Mouse (Mus musculus) midbrain, embryonic 14.5 days (tissue): ENCODE data around the gene 2310057J18Rik. TPM values are rescaled to one million over a fixed set of nuclear protein-coding genes. Genes with fewer than 3 reads are reported as not detected.
A peak's percentile ranks its signal among the peaks of the same experiment; 100 is the strongest.
"Not testable (repeated sequence)": the region's sequence is repeated elsewhere in the genome, so short reads cannot be mapped to it uniquely, and the experiment has no call there.

Experiments used
- ATAC-seq: fragments of 200-750 bp; cut with Nextera tagmentation; 2 replicates; pipeline ENCODE4 v1.8.0; 2017; ENCODE audit warnings: moderate number of reproducible peaks, moderate library complexity; ENCODE audit not compliant: low FRiP score, low TSS enrichment
- DNase-seq: peaks from one replicate; pipeline ENCODE4 v3.0.0-alpha.2; 2015
- H3K27ac ChIP-seq: fragments of 300-500 bp; sonication (generic); replicated peaks from 2 replicates; pipeline ENCODE4 v1.5.1; 2014; ENCODE audit warnings: mild to moderate bottlenecking, low read depth, low read length, moderate library complexity
- H3K27me3 ChIP-seq: fragments of 300-500 bp; sonication (generic); 2 replicates; pipeline ENCODE4 v1.6.1; 2014; ENCODE audit warnings: low read length, control low read depth, mixed read lengths; ENCODE audit not compliant: control insufficient read depth, insufficient read depth
- H3K36me3 ChIP-seq: fragments of 300-500 bp; sonication (generic); 2 replicates; pipeline ENCODE4 v1.6.1; 2014; ENCODE audit warnings: low read length, control low read depth; ENCODE audit not compliant: control insufficient read depth, insufficient read depth
- H3K4me1 ChIP-seq: fragments of 300-500 bp; sonication (generic); 2 replicates; pipeline ENCODE4 v1.6.1; 2014; ENCODE audit warnings: mild to moderate bottlenecking, antibody characterized with exemption, low read length, control low read depth; ENCODE audit not compliant: control insufficient read depth, insufficient read depth
- H3K4me2 ChIP-seq: fragments of 300-500 bp; sonication (generic); 2 replicates; pipeline ENCODE4 v1.6.1; 2014; ENCODE audit warnings: mild to moderate bottlenecking, low read length, moderate library complexity
- H3K4me3 ChIP-seq: fragments of 300-500 bp; sonication (generic); replicated peaks from 2 replicates; pipeline ENCODE4 v1.5.1; 2014; ENCODE audit warnings: low read depth, low read length
- H3K9ac ChIP-seq: fragments of 300-500 bp; sonication (generic); replicated peaks from 2 replicates; pipeline ENCODE4 v1.6.1; 2014; ENCODE audit warnings: mild to moderate bottlenecking, low read length, moderate library complexity
- H3K9me3 ChIP-seq: fragments of 300-500 bp; sonication (generic); 2 replicates; pipeline ENCODE4 v1.6.1; 2016; ENCODE audit warnings: low read length, control low read depth, mixed read lengths; ENCODE audit not compliant: control insufficient read depth
- WGBS: fragments of 180-500 bp; shearing (Covaris S2); extraction: QIAGEN DNeasy Blood & Tissue Kit; methylation state at CpG from one replicate; pipeline ENCODE4 v1.1.7; 2014; 5-methylcytosine and 5-hydroxymethylcytosine counted together
- polyA plus RNA-seq: library from polyadenylated mRNA; unstranded; fragments of >200 nt; fragmentation: Nextera tagmentation; extraction: Ambion mirVana; gene quantifications from 2 replicates; pipeline ENCODE4 v1.2.1, GENCODE M21; 2014

Gene 2310057J18Rik
- not detected in 2 replicates for polyA plus RNA-seq

GRCm38 (mm10) chr10:28986203-28986602, at the start of gene 2310057J18Rik:
Gene 2310057J18Rik, minus strand, starts transcription at chr10:28986303.
- ATAC-seq (no peak), DNase-seq (no peak)
- Histone ChIP-seq H3K36me3 (no peaks in the 10 kb centered on the region), H3K4me3 (no peak within 1 kb of the TSS), H3K9ac (no peak within 1 kb of the TSS), H3K27ac (no peak within 1 kb of the TSS), H3K9me3 (no peaks in the 10 kb centered on the region), H3K4me2 (no peak within 1 kb of the TSS), H3K4me1 (no peaks in the 10 kb centered on the region), H3K27me3 (no peaks in the 10 kb centered on the region)
- WGBS: 89% methylated on average over 3 of the region's 3 CpGs

GRCm38 (mm10) chr10:29029960-29030359, 43.9 kb upstream of the 2310057J18Rik start:
- DNase-seq, ATAC-seq, H3K36me3 ChIP-seq, H3K27me3 ChIP-seq, H3K4me3 ChIP-seq, H3K9me3 ChIP-seq, H3K9ac ChIP-seq, H3K27ac ChIP-seq, H3K4me1 ChIP-seq, H3K4me2 ChIP-seq: not testable (repeated sequence)
- 94% methylated on average over 9 of the region's 20 CpGs for WGBS

- no peak overlapping the region for H3K4me2 ChIP-seq
- 58% methylated on average over 7 of the region's 7 CpGs for WGBS
- no peak overlapping the region for H3K9ac ChIP-seq
- no peaks in the 10 kb centered on the region for H3K9me3 ChIP-seq
- no peak overlapping the region for H3K4me3 ChIP-seq
- no peaks in the 10 kb centered on the region for H3K4me1 ChIP-seq
- H3K27ac ChIP-seq: no peak overlapping the region
- H3K36me3 ChIP-seq: no peaks in the 10 kb centered on the region
- no peak for DNase-seq
- ATAC-seq: no peak
- H3K27me3 ChIP-seq: no peaks in the 10 kb centered on the region
These were observed 33.6 kb upstream of the 2310057J18Rik start for GRCm38 (mm10) chr10:29019496-29020270.

GRCm38 (mm10) chr10:28997776-28998175, 11.7 kb upstream of the 2310057J18Rik start:
- Histone ChIP-seq H3K4me2 (no peak overlapping the region), H3K36me3 (no peaks in the 10 kb centered on the region), H3K4me1 (no peaks in the 10 kb centered on the region), H3K9me3 (no peaks in the 10 kb centered on the region), H3K27ac (no peak overlapping the region), H3K4me3 (no peak overlapping the region), H3K9ac (no peak overlapping the region), H3K27me3 (no peaks in the 10 kb centered on the region)
- ATAC-seq (no peak), DNase-seq (no peak)

GRCm38 (mm10) chr10:28988990-28989389, 2.9 kb upstream of the 2310057J18Rik start:
- H3K4me1 ChIP-seq: no peaks in the 10 kb centered on the region
- no peaks in the 10 kb centered on the region for H3K36me3 ChIP-seq
- H3K4me3 ChIP-seq: no peak overlapping the region
- H3K27ac ChIP-seq: no peak overlapping the region
- DNase-seq (no peak), ATAC-seq (no peak)
- no peak overlapping the region for H3K9ac ChIP-seq
- H3K9me3 ChIP-seq: no peaks in the 10 kb centered on the region
- H3K4me2 ChIP-seq: no peak overlapping the region
- WGBS: 82% methylated on average over 2 of the region's 2 CpGs
- H3K27me3 ChIP-seq: no peaks in the 10 kb centered on the region

GRCm38 (mm10) chr10:28968189-28968588, 17.9 kb downstream of the 2310057J18Rik start:
- Histone ChIP-seq H3K9ac (no peak overlapping the region), H3K27ac (no peak overlapping the region), H3K36me3 (no peaks in the 10 kb centered on the region), H3K4me3 (no peak overlapping the region), H3K27me3 (no peaks in the 10 kb centered on the region), H3K4me1 (no peaks in the 10 kb centered on the region), H3K9me3 (no peaks in the 10 kb centered on the region), H3K4me2 (no peak overlapping the region)
- ATAC-seq: no peak
- DNase-seq: no peak
- 93% methylated on average over 1 of the region's 1 CpGs for WGBS

- Histone ChIP-seq H3K4me2 (no peak overlapping the region), H3K4me1 (no peaks in the 10 kb centered on the region), H3K9me3 (no peaks in the 10 kb centered on the region), H3K36me3 (no peaks in the 10 kb centered on the region), H3K27ac (no peak overlapping the region), H3K4me3 (no peak overlapping the region), H3K27me3 (no peaks in the 10 kb centered on the region), H3K9ac (no peak overlapping the region)
- 51% methylated on average over 4 of the region's 4 CpGs for WGBS
- ATAC-seq (peak; percentile 41; the same call in 1 of the 2 replicates), DNase-seq (peak; percentile 85)
These were observed 31.0 kb downstream of the 2310057J18Rik start for GRCm38 (mm10) chr10:28955138-28955537.

- no peaks in the 10 kb centered on the region for H3K4me1 ChIP-seq
- WGBS: 72% methylated on average over 4 of the region's 4 CpGs
- ATAC-seq (no peak), DNase-seq (peak; percentile 2)
- H3K9ac ChIP-seq: no peak overlapping the region
- no peak overlapping the region for H3K27ac ChIP-seq
- H3K4me2 ChIP-seq: no peak overlapping the region
- H3K9me3 ChIP-seq: no peaks in the 10 kb centered on the region
- no peaks in the 10 kb centered on the region for H3K27me3 ChIP-seq
- H3K4me3 ChIP-seq: no peak overlapping the region
- no peaks in the 10 kb centered on the region for H3K36me3 ChIP-seq
These were observed 31.6 kb downstream of the 2310057J18Rik start for GRCm38 (mm10) chr10:28954515-28954914.
